Mouse (Mus musculus): ENCODE measurements at regions not wholly inside any gene's neighbourhood (a gene's known extent, or its start where the extent isn't known, plus 50 kb on each side); places are given as distances from the start of the nearest gene placed in this dataset.
"Not testable (repeated sequence)": the region's sequence is repeated elsewhere in the genome, so short reads cannot be mapped to it uniquely, and the experiment has no call there.

GRCm38 (mm10) chrX:50675356-50675755 lies 165.5 kb upstream of the Stk26 start:
- Histone ChIP-seq H3K27me3 (ENCODE audit: control insufficient read depth, insufficient read depth, low read depth, low read length) (no peaks in the 10 kb centered on the region), H3K9ac (ENCODE audit: low read depth, low read length) (no peak overlapping the region), H3K4me3 (ENCODE audit: low read depth, low read length) (no peak overlapping the region), H3K36me3 (ENCODE audit: control insufficient read depth, insufficient read depth, low read length) (no peaks in the 10 kb centered on the region), H3K4me1 (ENCODE audit: control insufficient read depth, insufficient read depth, low read length) (no peaks in the 10 kb centered on the region), H3K9me3 (replicated peaks; ENCODE audit: control insufficient read depth, low read length, poor library complexity, severe bottlenecking) (no peaks in the 10 kb centered on the region), H3K27ac (ENCODE audit: low read length) (no peak overlapping the region), H3K4me2 (ENCODE audit: low read length) (no peak overlapping the region)
- ATAC-seq, result no peak
- 24% methylated on average over 6 of the region's 6 CpGs for WGBS

- Histone ChIP-seq H3K27me3 (ENCODE audit: control insufficient read depth, insufficient read depth, low read depth, low read length) (no peaks in the 10 kb centered on the region), H3K27ac (ENCODE audit: low read length) (no peak overlapping the region), H3K9ac (ENCODE audit: low read depth, low read length) (no peak overlapping the region; the same call in 1 of the 2 replicates), H3K9me3 (replicated peaks; ENCODE audit: control insufficient read depth, low read length, poor library complexity, severe bottlenecking) (no peaks in the 10 kb centered on the region), H3K4me3 (ENCODE audit: low read depth, low read length) (no peak overlapping the region), H3K36me3 (ENCODE audit: control insufficient read depth, insufficient read depth, low read length) (no peaks in the 10 kb centered on the region), H3K4me1 (ENCODE audit: control insufficient read depth, insufficient read depth, low read length) (no peaks in the 10 kb centered on the region), H3K4me2 (ENCODE audit: low read length) (peak overlapping the region; percentile 21; the same call in 1 of the 2 replicates)
- ATAC-seq, result peak; percentile 90
- WGBS, result 34% methylated on average over 9 of the region's 9 CpGs
Observed at GRCm38 (mm10) chrX:50657835-50658565, 182.8 kb upstream of the Stk26 start.

GRCm38 (mm10) chrX:50657180-50657834 lies 183.5 kb upstream of the Stk26 start:
- no peak overlapping the region for H3K4me2 ChIP-seq (ENCODE audit: low read length)
- H3K4me3 ChIP-seq (ENCODE audit: low read depth, low read length), result no peak overlapping the region
- no peaks in the 10 kb centered on the region for H3K9me3 ChIP-seq (replicated peaks; ENCODE audit: control insufficient read depth, low read length, poor library complexity, severe bottlenecking)
- 70% methylated on average over 6 of the region's 6 CpGs for WGBS
- peak; percentile 42; the same call in 1 of the 2 replicates for ATAC-seq
- no peak overlapping the region for H3K9ac ChIP-seq (ENCODE audit: low read depth, low read length)
- no peaks in the 10 kb centered on the region for H3K27me3 ChIP-seq (ENCODE audit: control insufficient read depth, insufficient read depth, low read depth, low read length)
- no peak overlapping the region for H3K27ac ChIP-seq (ENCODE audit: low read length)
- H3K4me1 ChIP-seq (ENCODE audit: control insufficient read depth, insufficient read depth, low read length), result no peaks in the 10 kb centered on the region
- H3K36me3 ChIP-seq (ENCODE audit: control insufficient read depth, insufficient read depth, low read length), result no peaks in the 10 kb centered on the region

GRCm38 (mm10) chrX:50655380-50655779 lies 185.5 kb upstream of the Stk26 start:
- ATAC-seq; H3K9ac ChIP-seq (ENCODE audit: low read depth, low read length): not testable (repeated sequence)
- WGBS, result 93% methylated on average over 1 of the region's 1 CpGs

GRCm38 (mm10) chrX:50641347-50641746 lies 199.5 kb upstream of the Stk26 start:
- H3K27ac ChIP-seq (ENCODE audit: low read length), result no peak overlapping the region
- 57% methylated on average over 4 of the region's 4 CpGs for WGBS
- no peak overlapping the region for H3K4me2 ChIP-seq (ENCODE audit: low read length)
- H3K9ac ChIP-seq (ENCODE audit: low read depth, low read length), result no peak overlapping the region
- H3K36me3 ChIP-seq (ENCODE audit: control insufficient read depth, insufficient read depth, low read length), result no peaks in the 10 kb centered on the region
- no peak for ATAC-seq
- no peak overlapping the region for H3K4me3 ChIP-seq (ENCODE audit: low read depth, low read length)
- H3K4me1 ChIP-seq (ENCODE audit: control insufficient read depth, insufficient read depth, low read length), result no peaks in the 10 kb centered on the region
- no peaks in the 10 kb centered on the region for H3K27me3 ChIP-seq (ENCODE audit: control insufficient read depth, insufficient read depth, low read depth, low read length)
- H3K9me3 ChIP-seq (replicated peaks; ENCODE audit: control insufficient read depth, low read length, poor library complexity, severe bottlenecking), result no peaks in the 10 kb centered on the region

More at GRCm38 (mm10) chrX:50655380-50655779, 185.5 kb upstream of the Stk26 start:
- H3K4me2 ChIP-seq (ENCODE audit: low read length); H3K36me3 ChIP-seq (ENCODE audit: control insufficient read depth, insufficient read depth, low read length); H3K27ac ChIP-seq (ENCODE audit: low read length); H3K4me1 ChIP-seq (ENCODE audit: control insufficient read depth, insufficient read depth, low read length); H3K27me3 ChIP-seq (ENCODE audit: control insufficient read depth, insufficient read depth, low read depth, low read length); H3K4me3 ChIP-seq (ENCODE audit: low read depth, low read length); H3K9me3 ChIP-seq (replicated peaks; ENCODE audit: control insufficient read depth, low read length, poor library complexity, severe bottlenecking): not testable (repeated sequence)

GRCm38 (mm10) chrX:50635634-50636033 lies 205.2 kb upstream of the Stk26 start:
- Histone ChIP-seq H3K36me3 (ENCODE audit: control insufficient read depth, insufficient read depth, low read length) (no peaks in the 10 kb centered on the region), H3K4me2 (ENCODE audit: low read length) (peak overlapping the region; percentile 63), H3K27ac (ENCODE audit: low read length) (no peak overlapping the region), H3K4me3 (ENCODE audit: low read depth, low read length) (peak overlapping the region; percentile 55), H3K27me3 (ENCODE audit: control insufficient read depth, insufficient read depth, low read depth, low read length) (no peaks in the 10 kb centered on the region), H3K9ac (ENCODE audit: low read depth, low read length) (no peak overlapping the region), H3K9me3 (replicated peaks; ENCODE audit: control insufficient read depth, low read length, poor library complexity, severe bottlenecking) (no peaks in the 10 kb centered on the region), H3K4me1 (ENCODE audit: control insufficient read depth, insufficient read depth, low read length) (no peaks in the 10 kb centered on the region)
- peak; percentile 63 for ATAC-seq
- 34% methylated on average over 4 of the region's 6 CpGs for WGBS

- 13% methylated on average over 30 of the region's 30 CpGs for WGBS
- peak; percentile 99 for ATAC-seq
Observed at GRCm38 (mm10) chrX:50634842-50635615, 205.8 kb upstream of the Stk26 start.

GRCm38 (mm10) chrX:50632536-50632935 lies 204.2 kb upstream of the Olfr1324 start:
- Histone ChIP-seq H3K9ac (ENCODE audit: low read depth, low read length) (no peak overlapping the region), H3K27me3 (ENCODE audit: control insufficient read depth, insufficient read depth, low read depth, low read length) (no peaks in the 10 kb centered on the region), H3K4me2 (ENCODE audit: low read length) (no peak overlapping the region), H3K27ac (ENCODE audit: low read length) (no peak overlapping the region), H3K4me1 (ENCODE audit: control insufficient read depth, insufficient read depth, low read length) (no peaks in the 10 kb centered on the region), H3K4me3 (ENCODE audit: low read depth, low read length) (no peak overlapping the region), H3K9me3 (replicated peaks; ENCODE audit: control insufficient read depth, low read length, poor library complexity, severe bottlenecking) (no peaks in the 10 kb centered on the region), H3K36me3 (ENCODE audit: control insufficient read depth, insufficient read depth, low read length) (no peaks in the 10 kb centered on the region)
- WGBS, result 29% methylated on average over 6 of the region's 6 CpGs
- ATAC-seq, result no peak

More at GRCm38 (mm10) chrX:50634842-50635615, 205.8 kb upstream of the Stk26 start:
- Histone ChIP-seq H3K9ac (ENCODE audit: low read depth, low read length) (peak overlapping the region; percentile 56; the same call in 1 of the 2 replicates), H3K36me3 (ENCODE audit: control insufficient read depth, insufficient read depth, low read length) (no peaks in the 10 kb centered on the region), H3K27me3 (ENCODE audit: control insufficient read depth, insufficient read depth, low read depth, low read length) (no peaks in the 10 kb centered on the region), H3K27ac (ENCODE audit: low read length) (no peak overlapping the region), H3K4me1 (ENCODE audit: control insufficient read depth, insufficient read depth, low read length) (no peaks in the 10 kb centered on the region), H3K4me3 (ENCODE audit: low read depth, low read length) (peak overlapping the region; percentile 55), H3K9me3 (replicated peaks; ENCODE audit: control insufficient read depth, low read length, poor library complexity, severe bottlenecking) (no peaks in the 10 kb centered on the region), H3K4me2 (ENCODE audit: low read length) (peak overlapping the region; percentile 63)
